Mouse (Mus musculus) heart, embryonic 12.5 days (tissue): Measurements from ENCODE around the gene Zfp853. TPM values are rescaled to one million over a fixed set of nuclear protein-coding genes. Genes with fewer than 3 reads are reported as not detected.
A peak's percentile ranks its signal among the peaks of the same experiment; 100 is the strongest.

Source experiments
- ATAC-seq: fragments of 200-750 bp; cut with Nextera tagmentation; 2 replicates; pipeline ENCODE4 v1.8.0; 2017; ENCODE audit warnings: moderate TSS enrichment, moderate library complexity; ENCODE audit not compliant: insufficient number of reproducible peaks, low FRiP score
- H3K27ac ChIP-seq: fragments of 300-500 bp; sonication (generic); 2 replicates; pipeline ENCODE4 v1.5.1; 2016; ENCODE audit warnings: mild to moderate bottlenecking, moderate library complexity; ENCODE audit not compliant: poor library complexity, severe bottlenecking
- H3K27me3 ChIP-seq: fragments of 300-500 bp; sonication (generic); replicated peaks from 2 replicates; pipeline ENCODE4 v1.6.1; 2016; ENCODE audit warnings: mild to moderate bottlenecking, moderate library complexity
- H3K36me3 ChIP-seq: fragments of 300-500 bp; sonication (generic); 2 replicates; pipeline ENCODE4 v1.6.1; 2016; ENCODE audit warnings: mild to moderate bottlenecking, moderate library complexity
- H3K4me1 ChIP-seq: fragments of 300-500 bp; sonication (generic); replicated peaks from 2 replicates; pipeline ENCODE4 v1.6.1; 2016; ENCODE audit warnings: mild to moderate bottlenecking
- H3K4me2 ChIP-seq: fragments of 300-500 bp; sonication (generic); 2 replicates; pipeline ENCODE4 v1.6.1; 2016; ENCODE audit warnings: mild to moderate bottlenecking, moderate library complexity
- H3K4me3 ChIP-seq: fragments of 300-500 bp; sonication (generic); 2 replicates; pipeline ENCODE4 v1.5.1; 2016; ENCODE audit warnings: mild to moderate bottlenecking
- H3K9ac ChIP-seq: fragments of 300-500 bp; sonication (generic); 2 replicates; pipeline ENCODE4 v1.6.1; 2016; ENCODE audit warnings: mild to moderate bottlenecking, moderate library complexity
- H3K9me3 ChIP-seq: fragments of 300-500 bp; sonication (generic); replicated peaks from 2 replicates; pipeline ENCODE4 v1.6.1; 2016; ENCODE audit warnings: mild to moderate bottlenecking, moderate library complexity
- WGBS: fragments of 180-500 bp; shearing (Covaris S2); methylation state at CpG from one replicate; pipeline ENCODE4 v1.1.7; 2016; 5-methylcytosine and 5-hydroxymethylcytosine counted together
- polyA plus RNA-seq: library from polyadenylated mRNA; unstranded; fragments of >200 nt; fragmentation: Nextera tagmentation; extraction: Ambion mirVana; gene quantifications from 2 replicates; pipeline ENCODE4 v1.2.1, GENCODE M21; 2016

Zfp853 gene
- polyA plus RNA-seq, 1 experiment from 2014 or later: not detected

- peak within 1 kb of the TSS; percentile 96 for H3K9ac ChIP-seq
- H3K4me1 ChIP-seq: peaks cover 18% of the 10 kb centered on the region
- peak within 1 kb of the TSS; percentile 89 for H3K4me3 ChIP-seq
- peak within 1 kb of the TSS; percentile 89 for H3K27ac ChIP-seq
- peaks cover 74% of the 10 kb centered on the region for H3K36me3 ChIP-seq
- peak; percentile 88 for ATAC-seq
- no peaks in the 10 kb centered on the region for H3K9me3 ChIP-seq
- H3K27me3 ChIP-seq: no peaks in the 10 kb centered on the region
- under 1% methylated on average over 101 of the region's 101 CpGs for WGBS
- H3K4me2 ChIP-seq: peak within 1 kb of the TSS; percentile 90
These were observed 21.5 kb upstream of the Zfp853 start, which contains the start of gene E130309D02Rik for GRCm38 (mm10) chr5:143314730-143315513. Gene E130309D02Rik, minus strand, starts transcription at chr5:143315360.

- 2% methylated on average over 16 of the region's 16 CpGs for WGBS
- H3K27ac ChIP-seq: peak overlapping the region; percentile 89
These were observed 20.8 kb upstream of the Zfp853 start for GRCm38 (mm10) chr5:143314183-143314729.

GRCm38 (mm10) chr5:143311886-143312285 lies 18.5 kb upstream of the Zfp853 start:
- Histone ChIP-seq H3K36me3 (peaks cover 78% of the 10 kb centered on the region), H3K4me3 (no peak overlapping the region), H3K9ac (no peak overlapping the region), H3K27ac (no peak overlapping the region), H3K9me3 (no peaks in the 10 kb centered on the region), H3K27me3 (no peaks in the 10 kb centered on the region), H3K4me1 (peaks cover 20% of the 10 kb centered on the region), H3K4me2 (no peak overlapping the region)
- 65% methylated on average over 8 of the region's 8 CpGs for WGBS
- ATAC-seq: no peak

More at GRCm38 (mm10) chr5:143314183-143314729, 20.8 kb upstream of the Zfp853 start:
- ATAC-seq: no peak
- peaks cover 18% of the 10 kb centered on the region for H3K4me1 ChIP-seq
- peak overlapping the region; percentile 90 for H3K4me2 ChIP-seq
- H3K9ac ChIP-seq: peak overlapping the region; percentile 96
- peaks cover 74% of the 10 kb centered on the region for H3K36me3 ChIP-seq
- H3K9me3 ChIP-seq: no peaks in the 10 kb centered on the region
- peak overlapping the region; percentile 89 for H3K4me3 ChIP-seq
- no peaks in the 10 kb centered on the region for H3K27me3 ChIP-seq

- H3K4me2 ChIP-seq: no peak overlapping the region
- 95% methylated on average over 7 of the region's 7 CpGs for WGBS
- no peaks in the 10 kb centered on the region for H3K9me3 ChIP-seq
- H3K27ac ChIP-seq: no peak overlapping the region
- H3K4me1 ChIP-seq: peaks cover 17% of the 10 kb centered on the region
- no peak for ATAC-seq
- H3K36me3 ChIP-seq: peaks cover 88% of the 10 kb centered on the region
- no peak overlapping the region for H3K9ac ChIP-seq
- H3K4me3 ChIP-seq: no peak overlapping the region
- no peaks in the 10 kb centered on the region for H3K27me3 ChIP-seq
These were observed 16.5 kb upstream of the Zfp853 start for GRCm38 (mm10) chr5:143309916-143310315.

- H3K4me2 ChIP-seq: no peak overlapping the region
These were observed 15.4 kb upstream of the Zfp853 start for GRCm38 (mm10) chr5:143308825-143309224.

GRCm38 (mm10) chr5:143304251-143304650 lies 10.8 kb upstream of the Zfp853 start:
- Histone ChIP-seq H3K36me3 (peaks cover 97% of the 10 kb centered on the region), H3K9ac (no peak overlapping the region), H3K27me3 (no peaks in the 10 kb centered on the region), H3K27ac (no peak overlapping the region), H3K9me3 (no peaks in the 10 kb centered on the region), H3K4me2 (no peak overlapping the region), H3K4me1 (peaks cover 7% of the 10 kb centered on the region; the same call in 1 of the 2 replicates), H3K4me3 (no peak overlapping the region)
- no peak for ATAC-seq
- 94% methylated on average over 7 of the region's 7 CpGs for WGBS

More at GRCm38 (mm10) chr5:143308825-143309224, 15.4 kb upstream of the Zfp853 start:
- Histone ChIP-seq H3K4me3 (no peak overlapping the region), H3K9ac (no peak overlapping the region), H3K27ac (no peak overlapping the region), H3K4me1 (peaks cover 17% of the 10 kb centered on the region), H3K9me3 (no peaks in the 10 kb centered on the region), H3K27me3 (no peaks in the 10 kb centered on the region), H3K36me3 (peaks cover 96% of the 10 kb centered on the region)
- ATAC-seq: no peak
- WGBS: 86% methylated on average over 5 of the region's 5 CpGs

- Histone ChIP-seq H3K4me3 (no peak overlapping the region), H3K27me3 (no peaks in the 10 kb centered on the region), H3K4me1 (peaks cover 16% of the 10 kb centered on the region), H3K36me3 (peaks cover 71% of the 10 kb centered on the region), H3K9ac (no peak overlapping the region), H3K9me3 (no peaks in the 10 kb centered on the region), H3K4me2 (no peak overlapping the region), H3K27ac (no peak overlapping the region)
- 62% methylated on average over 8 of the region's 8 CpGs for WGBS
- no peak; the same call in 1 of the 2 replicates for ATAC-seq
These were observed 7.9 kb upstream of the Zfp853 start for GRCm38 (mm10) chr5:143301296-143301695.

- Histone ChIP-seq H3K36me3 (peaks cover 55% of the 10 kb centered on the region), H3K27me3 (peaks cover 3% of the 10 kb centered on the region), H3K4me1 (peaks cover 16% of the 10 kb centered on the region), H3K4me2 (no peak overlapping the region), H3K4me3 (no peak overlapping the region), H3K27ac (no peak overlapping the region), H3K9ac (no peak overlapping the region), H3K9me3 (peaks cover 4% of the 10 kb centered on the region; the same call in 1 of the 2 replicates)
- 92% methylated on average over 4 of the region's 4 CpGs for WGBS
- no peak for ATAC-seq
These were observed 6.3 kb upstream of the Zfp853 start for GRCm38 (mm10) chr5:143299686-143300085.

GRCm38 (mm10) chr5:143298391-143298790 lies 5.0 kb upstream of the Zfp853 start:
- Histone ChIP-seq H3K27me3 (peaks cover 16% of the 10 kb centered on the region), H3K27ac (no peak overlapping the region), H3K9ac (no peak overlapping the region), H3K4me3 (no peak overlapping the region), H3K4me2 (no peak overlapping the region), H3K4me1 (peaks cover 17% of the 10 kb centered on the region), H3K9me3 (peaks cover 5% of the 10 kb centered on the region; the same call in 1 of the 2 replicates), H3K36me3 (peaks cover 45% of the 10 kb centered on the region)
- ATAC-seq: no peak
- WGBS: 87% methylated on average over 7 of the region's 7 CpGs

- no peak for ATAC-seq
- WGBS: 77% methylated on average over 9 of the region's 9 CpGs
- Histone ChIP-seq H3K4me2 (no peak overlapping the region), H3K27me3 (peaks cover 20% of the 10 kb centered on the region), H3K9me3 (peaks cover 5% of the 10 kb centered on the region; the same call in 1 of the 2 replicates), H3K27ac (no peak overlapping the region), H3K4me1 (peaks cover 21% of the 10 kb centered on the region), H3K4me3 (no peak overlapping the region), H3K36me3 (peaks cover 41% of the 10 kb centered on the region), H3K9ac (no peak overlapping the region)
These were observed 4.6 kb upstream of the Zfp853 start for GRCm38 (mm10) chr5:143297986-143298385.

- Histone ChIP-seq H3K27ac (no peak overlapping the region), H3K9me3 (peaks cover 5% of the 10 kb centered on the region; the same call in 1 of the 2 replicates), H3K36me3 (peaks cover 15% of the 10 kb centered on the region), H3K4me2 (no peak overlapping the region), H3K4me3 (no peak overlapping the region), H3K9ac (no peak overlapping the region), H3K4me1 (peaks cover 26% of the 10 kb centered on the region), H3K27me3 (peaks cover 47% of the 10 kb centered on the region)
- 89% methylated on average over 2 of the region's 2 CpGs for WGBS
- no peak for ATAC-seq
These were observed 1.9 kb upstream of the Zfp853 start for GRCm38 (mm10) chr5:143295330-143295729.
